Mouse (Mus musculus) heart, adult 2 months (tissue): ENCODE results near the gene Adgrb3.

Source experiments
- CTCF ChIP-seq: fragments of 200-600 bp; IDR thresholded peaks from 2 replicates; pipeline ENCODE4 v1.8.1; 2022; ENCODE audit warnings: antibody characterized with exemption, mild to moderate bottlenecking, moderate library complexity
- POLR2A ChIP-seq: fragments of 200-500 bp; IDR thresholded peaks from 2 replicates; pipeline ENCODE4 v1.6.1; 2011; ENCODE audit warnings: mild to moderate bottlenecking, low read depth, low read length, control low read depth; ENCODE audit not compliant: insufficient read depth

DNA sequence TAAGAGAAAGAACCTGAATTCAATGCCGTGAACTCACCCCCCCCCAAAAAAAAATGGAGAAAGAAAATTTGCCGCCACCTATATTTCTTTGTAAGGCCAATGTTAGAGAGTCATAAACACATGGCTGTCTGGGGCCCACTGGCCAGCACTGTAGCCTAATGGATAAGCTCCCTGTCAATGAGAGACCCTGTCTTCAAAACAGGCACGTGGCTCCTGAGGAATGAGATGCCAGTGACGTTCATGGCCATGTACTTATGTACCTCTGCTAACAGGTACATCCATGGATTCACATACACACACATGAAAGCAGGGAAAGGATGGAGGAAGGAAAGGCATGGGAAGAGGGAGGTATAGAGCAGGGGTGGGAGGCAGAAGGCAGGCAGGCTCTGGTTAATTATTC, 208.0 kb downstream of the Adgrb3 start:
- TF ChIP-seq POLR2A (no peak), CTCF (no peak)
